Mouse (Mus musculus) kidney, embryonic 14.5 days (tissue): Measurements from ENCODE around the gene Ankrd24. TPM values are rescaled to one million over a fixed set of nuclear protein-coding genes. Genes with fewer than 3 reads are reported as not detected.
A peak's percentile ranks its signal among the peaks of the same experiment; 100 is the strongest.
"Not testable (repeated sequence)": the region's sequence is repeated elsewhere in the genome, so short reads cannot be mapped to it uniquely, and the experiment has no call there.

Source experiments
- ATAC-seq: fragments of 200-750 bp; cut with Nextera tagmentation; 2 replicates; pipeline ENCODE4 v1.8.0; 2017; ENCODE audit warnings: moderate number of reproducible peaks, mild to moderate bottlenecking, moderate TSS enrichment, moderate library complexity; ENCODE audit not compliant: low FRiP score, low TSS enrichment
- H3K27ac ChIP-seq: fragments of 300-500 bp; sonication (generic); 2 replicates; pipeline ENCODE4 v1.5.1; 2014; ENCODE audit warnings: low read depth, mild to moderate bottlenecking, low read length, moderate library complexity, mixed read lengths
- H3K27me3 ChIP-seq: fragments of 300-500 bp; sonication (generic); 2 replicates; pipeline ENCODE4 v1.6.1; 2014; ENCODE audit warnings: mild to moderate bottlenecking, low read length; ENCODE audit not compliant: control insufficient read depth, insufficient read depth
- H3K36me3 ChIP-seq: fragments of 300-500 bp; sonication (generic); 2 replicates; pipeline ENCODE4 v1.6.1; 2014; ENCODE audit warnings: low read length, mixed read lengths; ENCODE audit not compliant: control insufficient read depth, insufficient read depth
- H3K4me1 ChIP-seq: fragments of 300-500 bp; sonication (generic); 2 replicates; pipeline ENCODE4 v1.6.1; 2014; ENCODE audit warnings: low read length, mixed read lengths; ENCODE audit not compliant: control insufficient read depth, insufficient read depth
- H3K4me2 ChIP-seq: fragments of 300-500 bp; sonication (generic); replicated peaks from 2 replicates; pipeline ENCODE4 v1.6.1; 2014; ENCODE audit warnings: low read depth, mild to moderate bottlenecking, low read length
- H3K4me3 ChIP-seq: fragments of 300-500 bp; sonication (generic); 2 replicates; pipeline ENCODE4 v1.5.1; 2014; ENCODE audit warnings: mild to moderate bottlenecking, low read length
- H3K9ac ChIP-seq: fragments of 300-500 bp; sonication (generic); 2 replicates; pipeline ENCODE4 v1.6.1; 2014; ENCODE audit warnings: low read depth, mild to moderate bottlenecking, low read length, moderate library complexity
- H3K9me3 ChIP-seq: fragments of 300-500 bp; sonication (generic); 2 replicates; pipeline ENCODE4 v1.6.1; 2016; ENCODE audit warnings: low read length; ENCODE audit not compliant: control insufficient read depth
- WGBS: fragments of 180-500 bp; shearing (Covaris S2); extraction: QIAGEN DNeasy Blood & Tissue Kit; methylation state at CpG from one replicate; pipeline ENCODE4 v1.1.7; 2014; 5-methylcytosine and 5-hydroxymethylcytosine counted together
- polyA plus RNA-seq: library from polyadenylated mRNA; unstranded; fragments of >200 nt; fragmentation: Nextera tagmentation; extraction: Ambion mirVana; gene quantifications from 2 replicates; pipeline ENCODE4 v1.2.1, GENCODE M21; 2014

Ankrd24 gene
- polyA plus RNA-seq, 1 experiment from 2014 or later, result 11.3 TPM

GRCm38 (mm10) chr10:81645391-81645790 is 17.1 kb downstream of the Ankrd24 start:
- no peaks in the 10 kb centered on the region; the same call in 1 of the 2 replicates for H3K36me3 ChIP-seq
- no peaks in the 10 kb centered on the region for H3K27me3 ChIP-seq
- no peak overlapping the region for H3K4me3 ChIP-seq
- WGBS, result 90% methylated on average over 4 of the region's 4 CpGs
- H3K27ac ChIP-seq, result no peak overlapping the region
- no peak overlapping the region for H3K4me2 ChIP-seq
- H3K9me3 ChIP-seq, result 0 out of 2 replicates have a peak, but pooled peaks cover 2% of the 10 kb centered on the region
- H3K4me1 ChIP-seq, result peaks cover 12% of the 10 kb centered on the region
- H3K9ac ChIP-seq, result no peak overlapping the region
- no peak for ATAC-seq

- ATAC-seq, result no peak
- Histone ChIP-seq H3K27ac (no peak overlapping the region), H3K4me3 (no peak overlapping the region), H3K4me1 (peaks cover 12% of the 10 kb centered on the region), H3K27me3 (no peaks in the 10 kb centered on the region), H3K9ac (no peak overlapping the region), H3K36me3 (no peaks in the 10 kb centered on the region; the same call in 1 of the 2 replicates), H3K9me3 (peaks cover 8% of the 10 kb centered on the region; the same call in 1 of the 2 replicates), H3K4me2 (no peak overlapping the region)
- 79% methylated on average over 7 of the region's 7 CpGs for WGBS
Observed at GRCm38 (mm10) chr10:81646015-81646555, 17.7 kb downstream of the Ankrd24 start.

DNA sequence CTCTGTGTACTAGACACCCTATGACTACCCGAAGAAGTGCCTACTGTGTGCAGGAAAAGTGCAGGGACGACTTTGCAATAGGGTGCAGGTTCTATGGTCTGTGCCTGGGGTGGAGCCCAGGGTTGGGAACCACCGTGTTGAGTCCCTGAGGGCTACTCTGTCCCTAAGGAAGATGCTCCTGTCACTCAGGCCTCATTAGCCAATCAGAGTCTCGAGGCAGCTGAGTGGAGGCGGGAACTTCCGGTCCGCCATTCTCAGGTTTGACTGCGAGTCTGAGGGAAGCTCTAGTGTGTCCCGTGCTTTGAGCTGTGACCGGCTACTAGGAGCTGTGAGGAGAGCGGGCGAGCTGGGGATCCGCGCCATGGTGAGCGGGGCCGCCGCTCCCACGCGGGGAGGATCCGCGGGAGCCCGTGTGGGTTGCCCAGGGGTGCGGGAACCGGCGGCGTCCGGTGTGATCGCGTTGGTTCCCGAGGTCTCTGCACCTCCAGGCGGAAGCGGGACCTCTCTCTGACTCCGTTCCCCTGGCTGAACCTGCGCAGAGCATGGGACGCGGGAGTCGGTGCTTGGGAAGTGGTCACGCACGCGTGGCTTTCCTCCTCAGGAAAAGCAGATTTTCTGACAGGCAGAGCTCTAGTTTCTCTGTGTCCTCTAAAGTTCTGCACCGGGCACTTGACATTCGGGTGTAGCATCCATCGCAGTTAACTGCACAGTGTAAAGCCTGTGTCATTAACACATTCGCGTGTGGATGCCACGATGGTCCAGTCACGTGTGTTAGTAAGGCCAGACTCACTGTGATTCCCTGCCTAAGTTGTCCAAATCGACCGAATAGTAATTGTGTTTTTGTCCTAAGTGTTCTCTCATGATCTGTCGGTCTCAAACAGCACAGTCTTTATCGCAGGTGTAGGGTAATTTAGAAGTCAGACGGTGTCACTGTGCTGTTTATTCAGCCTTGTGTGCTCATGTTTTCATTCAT is 20.7 kb downstream of the Ankrd24 start, which contains the start of gene Gm10778:
Gene Gm10778, plus strand, starts transcription at position 257 of the 973 bp plus-strand sequence.
- peak within 1 kb of the TSS; percentile 51 for H3K4me2 ChIP-seq
- H3K4me3 ChIP-seq, result peak within 1 kb of the TSS; percentile 54
- H3K9ac ChIP-seq, result peak within 1 kb of the TSS; percentile 72
- not testable (repeated sequence) for H3K36me3 ChIP-seq, H3K27me3 ChIP-seq, H3K4me1 ChIP-seq, H3K9me3 ChIP-seq
- H3K27ac ChIP-seq, result peak within 1 kb of the TSS; percentile 55; the same call in 1 of the 2 replicates
- ATAC-seq, result peak; percentile 95
- 2% methylated on average over 33 of the region's 52 CpGs for WGBS

- ATAC-seq, result no peak
- H3K27me3 ChIP-seq, result no peaks in the 10 kb centered on the region
- H3K4me3 ChIP-seq, result no peak overlapping the region
- H3K36me3 ChIP-seq, result no peaks in the 10 kb centered on the region; the same call in 1 of the 2 replicates
- peaks cover 46% of the 10 kb centered on the region for H3K9me3 ChIP-seq
- H3K9ac ChIP-seq, result no peak overlapping the region
- H3K4me1 ChIP-seq, result 0 out of 2 replicates have a peak, but pooled peaks cover under 1% of the 10 kb centered on the region
- no peak overlapping the region for H3K4me2 ChIP-seq
- no peak overlapping the region for H3K27ac ChIP-seq
- 94% methylated on average over 10 of the region's 10 CpGs for WGBS
Observed at GRCm38 (mm10) chr10:81655178-81655577, 26.8 kb downstream of the Ankrd24 start.

- Histone ChIP-seq H3K4me3 (no peak overlapping the region), H3K4me1 (no peaks in the 10 kb centered on the region), H3K9me3 (peaks cover 43% of the 10 kb centered on the region; the same call in 1 of the 2 replicates), H3K36me3 (no peaks in the 10 kb centered on the region; the same call in 1 of the 2 replicates), H3K27me3 (no peaks in the 10 kb centered on the region), H3K27ac (no peak overlapping the region), H3K4me2 (no peak overlapping the region), H3K9ac (no peak overlapping the region)
- ATAC-seq, result no peak
- 100% methylated on average over 2 of the region's 2 CpGs for WGBS
Observed at GRCm38 (mm10) chr10:81656174-81656573, 27.8 kb downstream of the Ankrd24 start.

DNA sequence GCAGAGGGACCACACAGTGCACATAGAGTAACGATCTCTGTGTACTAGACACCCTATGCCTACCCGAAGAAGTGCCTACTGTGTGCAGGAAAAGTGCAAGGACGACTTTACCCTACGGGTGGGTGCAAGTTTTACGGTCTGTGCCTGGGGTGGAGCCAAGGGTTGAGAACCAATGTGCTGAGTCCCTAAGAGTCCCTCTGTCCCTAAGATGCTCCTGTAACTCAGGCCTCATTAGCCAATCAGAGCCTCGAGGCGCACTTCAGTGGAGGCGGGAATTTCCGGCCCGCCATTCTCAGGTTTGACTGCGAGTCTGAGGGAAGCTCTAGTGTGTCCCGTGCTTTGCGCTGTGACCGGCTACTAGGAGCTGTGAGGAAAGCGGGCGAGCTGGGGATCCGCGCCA is 58.8 kb downstream of the Ankrd24 start:
- not testable (repeated sequence) for H3K27me3 ChIP-seq, H3K9me3 ChIP-seq, H3K9ac ChIP-seq, H3K4me1 ChIP-seq, H3K27ac ChIP-seq, H3K36me3 ChIP-seq, H3K4me3 ChIP-seq, H3K4me2 ChIP-seq
- WGBS, result no CpG with 5 or more reads among the region's 18 CpGs
- 0 out of 2 replicates have a peak, but pooled peaks have one; percentile 60 for ATAC-seq

Other genes starting within 250 kb of the Ankrd24 start
- 59.2 and 73.9 TPM in 2 replicates for gene Dohh, start 244.1 kb upstream of the Ankrd24 start, polyA plus RNA-seq
- 3.5 and 3.8 TPM in 2 replicates for gene Gm48551, start 244.1 kb upstream of the Ankrd24 start, polyA plus RNA-seq
- gene Gm48552, start 239.5 kb upstream of the Ankrd24 start, polyA plus RNA-seq, result 0.61 and 1.5 TPM in 2 replicates
- gene Smim24, start 235.5 kb upstream of the Ankrd24 start, polyA plus RNA-seq, result 14.9 and 16.4 TPM in 2 replicates
- gene Nfic, start 172.9 kb upstream of the Ankrd24 start, polyA plus RNA-seq, result 47.3 and 59.0 TPM in 2 replicates
- 0.28 and 0.36 TPM in 2 replicates for gene Celf5, start 145.8 kb upstream of the Ankrd24 start, polyA plus RNA-seq
- 59.1 and 76.6 TPM in 2 replicates for gene Ncln, start 132.1 kb upstream of the Ankrd24 start, polyA plus RNA-seq
- 0.41 and 0.54 TPM in 2 replicates for gene S1pr4, start 128.4 kb upstream of the Ankrd24 start, polyA plus RNA-seq
- 0.23 and 0.60 TPM in 2 replicates for gene Gna15, start 104.3 kb upstream of the Ankrd24 start, polyA plus RNA-seq
- 77.7 and 89.2 TPM in 2 replicates for gene Gna11, start 83.3 kb upstream of the Ankrd24 start, polyA plus RNA-seq
- gene Aes, start 69.1 kb upstream of the Ankrd24 start, polyA plus RNA-seq, result 408 and 609 TPM in 2 replicates
- gene Tle2, start 54.0 kb upstream of the Ankrd24 start, polyA plus RNA-seq, result 29.3 and 30.4 TPM in 2 replicates
- gene Tle6, start 27.5 kb upstream of the Ankrd24 start, polyA plus RNA-seq, result 12.6 and 15.5 TPM in 2 replicates
- gene BC025920, start 22.3 kb upstream of the Ankrd24 start, polyA plus RNA-seq, result 0.84 and 0.86 TPM in 2 replicates
- gene Sirt6, start 743 bp upstream of the Ankrd24 start, polyA plus RNA-seq, result 39.9 and 40.7 TPM in 2 replicates
- 5.3 and 6.4 TPM in 2 replicates for gene Gm10778, start 20.5 kb downstream of the Ankrd24 start, polyA plus RNA-seq
- 18.9 and 19.8 TPM in 2 replicates for gene Zfp433, start 76.3 kb downstream of the Ankrd24 start, polyA plus RNA-seq
- gene Gm3055, start 142.6 kb downstream of the Ankrd24 start, polyA plus RNA-seq, result 13.6 TPM in 2 replicates
- gene Gm4767, start 183.6 kb downstream of the Ankrd24 start, polyA plus RNA-seq, result 3.3 and 4.7 TPM in 2 replicates
- gene Gm32687, start 235.4 kb downstream of the Ankrd24 start, polyA plus RNA-seq, result 12.2 and 13.0 TPM in 2 replicates